Mouse (Mus musculus) liver, adult 2 months (tissue): ENCODE results near the gene Zfp775.

Experiments used
- CTCF ChIP-seq: fragments of 200-500 bp; IDR thresholded peaks from 2 replicates; pipeline ENCODE4 v1.5.1; 2011; ENCODE audit warnings: low read depth, low read length, control low read depth
- POLR2A ChIP-seq: fragments of 200-500 bp; IDR thresholded peaks from 2 replicates; pipeline ENCODE4 v1.6.1; 2011; ENCODE audit warnings: low read length, control low read depth; ENCODE audit not compliant: insufficient read depth; ENCODE audit errors: extremely low read depth

- TF ChIP-seq CTCF (no peak), POLR2A (no peak)
Measured at GRCm38 (mm10) chr6:48609512-48609911, 7.6 kb downstream of the Zfp775 start.
